Mouse (Mus musculus) liver, adult 2 months (tissue): ENCODE measurements around the gene N4bp1.
A peak's percentile ranks its signal among the peaks of the same experiment; 100 is the strongest.

Source experiments
- CTCF ChIP-seq: fragments of 200-500 bp; IDR thresholded peaks from 2 replicates; pipeline ENCODE4 v1.5.1; 2011; ENCODE audit warnings: low read depth, low read length, control low read depth
- POLR2A ChIP-seq: fragments of 200-500 bp; IDR thresholded peaks from 2 replicates; pipeline ENCODE4 v1.6.1; 2011; ENCODE audit warnings: low read length, control low read depth; ENCODE audit not compliant: insufficient read depth; ENCODE audit errors: extremely low read depth

DNA sequence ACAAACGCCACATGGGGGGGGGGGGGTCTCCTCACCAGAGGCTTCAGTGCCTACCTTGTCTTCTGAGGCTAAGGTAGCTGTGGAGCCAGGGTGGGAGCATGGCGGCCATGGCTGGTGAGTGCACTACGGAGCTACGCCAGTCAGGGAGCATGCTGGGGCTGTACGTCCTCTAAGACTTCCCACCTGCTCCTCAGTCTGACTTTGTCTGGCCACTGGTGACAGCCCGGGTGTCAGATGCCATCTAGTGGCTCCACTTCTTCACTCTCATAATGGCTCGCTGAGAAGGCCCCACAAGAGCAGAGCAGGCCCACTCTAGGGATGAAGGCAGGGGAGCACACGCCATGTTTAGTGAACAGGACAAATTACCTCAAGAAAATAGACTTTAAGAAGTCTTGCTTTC is 41.2 kb downstream of the N4bp1 start:
- TF ChIP-seq CTCF (peak; percentile 53), POLR2A (no peak)
